Comparison of ENCODE assay signal across 10 mouse cellular contexts in the genomic region with DNA sequence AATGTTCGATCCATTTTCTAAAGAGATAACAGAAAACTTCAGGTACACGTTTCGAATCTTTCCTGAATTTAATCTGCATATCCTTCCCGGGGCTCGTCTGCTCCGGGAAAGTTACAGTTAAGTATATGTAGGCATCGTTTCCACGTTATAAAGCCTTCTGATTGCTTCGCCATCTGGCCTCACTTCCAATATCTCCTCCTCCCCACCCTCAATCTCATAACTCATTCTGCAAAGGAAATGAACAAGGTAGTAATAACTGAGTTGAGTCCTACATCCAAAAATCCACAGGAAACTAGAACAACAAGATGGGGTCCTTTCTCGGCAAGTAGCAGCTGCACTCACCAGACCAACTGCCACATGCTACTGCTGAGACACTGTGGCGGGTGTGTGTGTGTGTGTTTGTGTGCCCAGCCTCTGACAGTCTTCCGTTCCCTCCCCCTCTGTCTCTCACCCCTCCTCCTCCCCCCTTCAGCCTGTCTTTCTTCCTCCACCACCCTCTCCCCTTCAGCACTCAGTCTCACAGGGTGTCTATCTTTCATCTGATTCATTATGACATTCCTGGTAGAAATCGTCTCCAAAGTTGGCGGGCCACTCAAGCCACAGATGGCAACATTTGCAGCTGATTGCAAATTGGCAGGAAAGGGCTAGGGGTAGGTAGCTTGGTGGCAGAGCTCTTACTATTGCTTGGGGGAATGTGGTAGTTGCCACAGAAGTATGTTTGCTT. TPM values are rescaled to one million over a fixed set of nuclear protein-coding genes. Genes with fewer than 3 reads are reported as not detected.
DNase-seq lines count a peak whose midpoint lies in the region; ATAC-seq and TF ChIP-seq lines count a peak whose summit lies in the region.
"Had no signal": no experiment of that assay in that cellular context is flagged by ENCODE, and none has a peak within 500 bp of the region (broad histone marks: within the 10 kb centered on the region; RNA-seq: fewer than 3 reads in every experiment).

No protein-coding gene starts in this region.

- H3K27me3 ChIP-seq in cerebellum, adult 2 months (ENCODE audit: control insufficient read depth, insufficient read depth, low read length), result no peaks in the 10 kb centered on the region
- H3K27me3 ChIP-seq in kidney, embryonic 15.5 days, result no peaks in the 10 kb centered on the region

- H3K9ac ChIP-seq in kidney, embryonic 15.5 days, result no peak overlapping the region
- H3K9ac ChIP-seq: lung, embryonic 14.5 days had no signal

- intact Hi-C loops in gastrocnemius, postnatal 36 days (cut with DNase I), result no loop called here

- H3K4me3 ChIP-seq in cerebellum, adult 2 months (replicated peaks; ENCODE audit: insufficient read depth, low read depth, low read length), result peak overlapping the region; percentile 12
- H3K4me3 ChIP-seq in layer of hippocampus, adult 2 months, result no peak overlapping the region
- no peak overlapping the region for H3K4me3 ChIP-seq in kidney, embryonic 15.5 days (replicated peaks)

- H3K9me3 ChIP-seq in kidney, embryonic 15.5 days (replicated peaks), result no peaks in the 10 kb centered on the region

- TF ChIP-seq CTCF in cerebellum, adult 2 months (IDR thresholded peaks at IDR 0.05; ENCODE audit: borderline replicate concordance, insufficient read depth, low read depth, low read length), result no peak
- no peak for TF ChIP-seq CTCF in layer of hippocampus, adult 2 months (conservative IDR thresholded peaks at IDR 0.05)

- TF ChIP-seq POLR2A in cerebellum, adult 2 months (IDR thresholded peaks at IDR 0.05; ENCODE audit: borderline replicate concordance, insufficient read depth, low read length), result no peak

- 15% methylated on average over 14 of the region's 14 CpGs for WGBS in cerebellum, adult 2 months
- 73% methylated on average over 14 of the region's 14 CpGs for WGBS in kidney, embryonic 15.5 days

- H3K36me3 ChIP-seq in kidney, embryonic 15.5 days, result no peaks in the 10 kb centered on the region

- DNase-seq in T-cell, adult 2 months (ENCODE audit: low spot score), result peak; percentile 46
- DNase-seq in cerebellum, adult 2 months, result peak; percentile 75 to 86
- DNase-seq in layer of hippocampus, adult 2 months (ENCODE audit: low spot score in 2 of 2), result peak; percentile 69 to 75
- no peak for DNase-seq in urinary bladder, postnatal 25 days (ENCODE audit: low spot score)
- no peak for DNase-seq in gastrocnemius, postnatal 36 days
- no peak for DNase-seq in adrenal gland, postnatal 10 days
- DNase-seq: kidney, adult 9 months; lung, embryonic 14.5 days had no signal

- peaks cover 12% of the 10 kb centered on the region for H3K4me1 ChIP-seq in cerebellum, adult 2 months (ENCODE audit: control insufficient read depth, insufficient read depth, low read length)
- peaks cover 4% of the 10 kb centered on the region for H3K4me1 ChIP-seq in kidney, embryonic 15.5 days

- no peak overlapping the region for H3K4me2 ChIP-seq in kidney, embryonic 15.5 days
- H3K4me2 ChIP-seq: lung, embryonic 14.5 days had no signal

- ATAC-seq in neutrophil, adult 5-6 weeks (ENCODE audit: extremely low read depth, insufficient number of reproducible peaks, low FRiP score, poor library complexity, severe bottlenecking), result peak; percentile 21; the same call in 1 of the 2 replicates
- ATAC-seq in kidney, embryonic 15.5 days (replicated peaks; ENCODE audit: low FRiP score), result no peak

- peak overlapping the region; percentile 10 for H3K27ac ChIP-seq in cerebellum, adult 2 months (ENCODE audit: insufficient read depth, low read length)
- peak overlapping the region; percentile 87 for H3K27ac ChIP-seq in layer of hippocampus, adult 2 months
- no peak overlapping the region for H3K27ac ChIP-seq in kidney, embryonic 15.5 days

RNA-seq across cellular contexts. Expression of gene Glt8d2, which starts 28.0 kb away (rescaled TPM):
- 1.1 TPM in 2 replicates for polyA plus RNA-seq in cerebellum, adult 2 months (2012; rRNA removed)
- 10 to 100 TPM; 17.9 to 18.6 TPM for total RNA-seq in layer of hippocampus, adult 2 months (2021)
- total RNA-seq in neutrophil, adult 5-6 weeks (2017), result 0.93 TPM in 1 of 2 replicates, not detected in the other
- total RNA-seq in gastrocnemius, postnatal 36 days (2021), result 1 to 10 TPM; 1.7 to 2.8 TPM
- total RNA-seq in adrenal gland, postnatal 10 days (2021), result 1 to 10 TPM; 3.5 to 5.0 TPM
- polyA plus RNA-seq in kidney, embryonic 15.5 days (2015; fragmentation: Nextera tagmentation; extraction: Ambion mirVana), result 4.0 and 5.0 TPM in 2 replicates

RNA-seq across cellular contexts. Expression of gene Tdg, which starts 32.8 kb away (rescaled TPM):
- 59.1 and 59.6 TPM in 2 replicates for polyA plus RNA-seq in cerebellum, adult 2 months (2012; rRNA removed)
- total RNA-seq in layer of hippocampus, adult 2 months (2021), result 10 to 100 TPM; 44.7 to 47.9 TPM
- total RNA-seq in neutrophil, adult 5-6 weeks (2017), result 33.5 and 47.0 TPM in 2 replicates
- total RNA-seq in gastrocnemius, postnatal 36 days (2021), result 10 to 100 TPM; 15.3 to 15.5 TPM
- 10 to 100 TPM; 35.1 to 37.1 TPM for total RNA-seq in adrenal gland, postnatal 10 days (2021)
- 153 and 154 TPM in 2 replicates for polyA plus RNA-seq in kidney, embryonic 15.5 days (2015; fragmentation: Nextera tagmentation; extraction: Ambion mirVana)

RNA-seq across cellular contexts. Expression of gene Hcfc2, which starts 33.5 kb away (rescaled TPM):
- 32.5 and 34.0 TPM in 2 replicates for polyA plus RNA-seq in cerebellum, adult 2 months (2012; rRNA removed)
- 10 to 100 TPM; 46.7 to 51.5 TPM for total RNA-seq in layer of hippocampus, adult 2 months (2021)
- 34.3 and 37.1 TPM in 2 replicates for total RNA-seq in neutrophil, adult 5-6 weeks (2017)
- 10 to 100 TPM; 23.8 to 24.6 TPM for total RNA-seq in gastrocnemius, postnatal 36 days (2021)
- total RNA-seq in adrenal gland, postnatal 10 days (2021), result 10 to 100 TPM; 26.7 to 31.3 TPM
- polyA plus RNA-seq in kidney, embryonic 15.5 days (2015; fragmentation: Nextera tagmentation; extraction: Ambion mirVana), result 33.2 and 33.3 TPM in 2 replicates

RNA-seq across cellular contexts. Expression of gene 1190007I07Rik, which starts 39.4 kb away (rescaled TPM):
- 34.6 and 39.1 TPM in 2 replicates for polyA plus RNA-seq in cerebellum, adult 2 months (2012; rRNA removed)
- total RNA-seq in layer of hippocampus, adult 2 months (2021), result 10 to 100 TPM; 21.7 to 23.1 TPM
- 12.8 and 26.3 TPM in 2 replicates for total RNA-seq in neutrophil, adult 5-6 weeks (2017)
- 10 to 100 TPM; 28.6 to 32.7 TPM for total RNA-seq in gastrocnemius, postnatal 36 days (2021)
- total RNA-seq in adrenal gland, postnatal 10 days (2021), result 10 to 100 TPM; 38.1 to 43.4 TPM
- polyA plus RNA-seq in kidney, embryonic 15.5 days (2015; fragmentation: Nextera tagmentation; extraction: Ambion mirVana), result 49.7 and 51.3 TPM in 2 replicates

Comparison
In these comparisons a context has a peak if more than half of its experiments do, and no peak if none do; other contexts are left out.
1. DNase-seq: peak in T-cell, adult 2 months (single experiment), cerebellum, adult 2 months (2 of 2) and layer of hippocampus, adult 2 months (2 of 2); none in urinary bladder, postnatal 25 days (single experiment), gastrocnemius, postnatal 36 days (0 of 2) and adrenal gland, postnatal 10 days (single experiment).